Mouse (Mus musculus) liver, postnatal 0 days (tissue): ENCODE measurements around the gene 4930407I10Rik.

Experiments
- CTCF ChIP-seq: sonication (generic); IDR thresholded peaks from 2 replicates; pipeline ENCODE4 v1.5.1; 2016; ENCODE audit warnings: antibody characterized with exemption, low read depth
- EP300 ChIP-seq: IDR thresholded peaks from 2 replicates; pipeline ENCODE4 v1.6.1; 2016; ENCODE audit warnings: antibody characterized with exemption, low read depth, mild to moderate bottlenecking

GRCm38 (mm10) chr15:82091061-82091460 lies 32.1 kb downstream of the 4930407I10Rik start:
- TF ChIP-seq CTCF (no peak), EP300 (no peak)
